Mouse (Mus musculus) thymus, postnatal 0 days (tissue): Measurements from ENCODE around the gene Gprasp1. TPM values are rescaled to one million over a fixed set of nuclear protein-coding genes. Genes with fewer than 3 reads are reported as not detected.
"Not testable (repeated sequence)": the region's sequence is repeated elsewhere in the genome, so short reads cannot be mapped to it uniquely, and the experiment has no call there.

Source experiments
- DNase-seq: peaks from one replicate; pipeline ENCODE4 v3.0.0-alpha.2; 2015; ENCODE audit warnings: low spot score
- polyA plus RNA-seq: library from polyadenylated mRNA; unstranded; fragments of >200 nt; fragmentation: Nextera tagmentation; extraction: Ambion mirVana; gene quantifications from 2 replicates; pipeline ENCODE4 v1.2.1, GENCODE M21; 2015

Gprasp1 gene
- 18.9 and 20.8 TPM in 2 replicates for polyA plus RNA-seq

DNA sequence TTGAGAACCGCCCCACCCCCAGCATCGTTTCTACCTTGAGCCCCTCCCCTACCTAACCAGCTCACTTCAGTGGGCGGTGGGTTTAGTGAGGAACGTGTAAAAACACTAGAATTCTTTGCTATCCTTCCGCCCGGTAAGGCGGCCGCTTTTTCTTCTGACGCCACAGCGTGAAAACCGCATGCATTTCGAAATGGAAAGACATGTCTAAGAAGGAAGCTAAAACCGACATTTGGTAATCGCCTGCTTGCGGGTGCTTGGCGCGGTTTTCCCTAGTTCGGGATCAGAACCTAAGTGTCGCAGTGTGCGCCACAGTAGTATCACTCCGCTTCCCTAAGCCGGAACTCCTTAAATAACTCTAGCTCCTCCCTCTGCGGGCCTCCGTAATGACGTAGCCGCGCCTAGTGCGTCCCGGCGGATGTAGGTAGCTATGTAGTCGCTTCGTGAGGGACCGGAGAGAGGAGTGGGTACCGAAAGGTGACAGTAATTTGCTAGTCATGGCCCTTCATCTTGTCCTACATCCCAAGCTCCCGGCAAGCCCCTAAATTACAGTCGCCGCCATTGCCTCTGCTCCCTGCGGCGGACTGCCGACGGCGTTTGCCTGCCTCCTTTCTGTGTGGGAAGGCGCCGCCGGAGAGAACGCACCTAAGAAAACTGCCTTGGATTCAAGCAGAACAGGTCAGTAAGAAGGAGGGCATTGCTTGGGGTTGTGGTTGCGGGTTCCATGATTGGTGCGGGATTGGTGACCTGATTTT, at the start of gene Gprasp1, which contains the start of gene Armcx5:
Gene Gprasp1 (plus strand): TSS at position 430 of the 752 bp plus-strand sequence.
Gene Armcx5 (plus strand): TSS at position 430 of the 752 bp plus-strand sequence.
- peak; percentile 91 for DNase-seq

GRCm38 (mm10) chrX:135693633-135694032, 48.9 kb upstream of the Gprasp1 start, which contains the start of gene Tcp11x2:
Gene Tcp11x2, minus strand, starts transcription at chrX:135693790.
- no peak for DNase-seq

DNA sequence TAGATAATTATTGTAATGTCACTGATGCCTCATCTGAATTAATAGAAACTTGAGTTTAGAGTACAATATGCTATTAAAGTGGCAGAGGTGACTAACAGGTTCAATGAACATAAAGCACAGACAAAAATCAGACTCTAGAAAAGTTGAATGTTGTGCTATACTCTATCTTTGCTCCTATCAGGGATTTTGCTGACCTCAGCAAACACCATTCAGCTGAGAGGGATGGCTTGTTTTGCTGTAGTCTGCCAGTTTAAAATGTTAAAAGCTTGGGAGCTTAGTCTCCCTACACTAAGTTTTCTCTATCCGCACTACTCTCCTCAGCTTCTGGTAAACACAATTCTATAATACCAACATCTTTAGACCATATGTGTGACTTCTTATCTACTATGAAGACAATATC, 39.4 kb upstream of the Gprasp1 start:
- no peak for DNase-seq

- DNase-seq: no peak
Observed at GRCm38 (mm10) chrX:135704349-135704748, 38.2 kb upstream of the Gprasp1 start.

GRCm38 (mm10) chrX:135712845-135713244, 29.7 kb upstream of the Gprasp1 start:
- DNase-seq: no peak

DNA sequence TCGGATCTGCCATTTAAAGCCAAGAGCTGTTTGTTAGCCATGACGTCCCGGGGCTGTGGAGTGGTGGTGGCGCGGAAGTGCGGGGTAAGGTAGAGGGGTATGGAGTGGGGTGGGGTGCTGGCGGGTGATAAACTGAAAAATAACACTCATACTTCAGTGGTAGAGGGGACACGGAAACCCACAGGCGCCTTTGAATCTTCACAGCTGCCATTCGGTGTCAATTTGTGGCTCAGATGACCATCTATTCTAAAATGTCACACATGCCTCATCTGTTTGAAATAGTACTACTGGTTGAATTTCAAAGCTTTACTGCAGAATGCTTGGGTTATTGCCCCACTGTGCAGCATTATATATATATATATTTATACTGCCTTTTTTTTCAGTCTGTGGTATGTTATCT, 17.4 kb upstream of the Gprasp1 start, which contains the start of gene Tmsb15a:
Gene Tmsb15a (minus strand): TSS at position 101 of the 400 bp plus-strand sequence.
- no peak for DNase-seq

GRCm38 (mm10) chrX:135738730-135739520, 3.6 kb upstream of the Gprasp1 start:
- no peak for DNase-seq

DNA sequence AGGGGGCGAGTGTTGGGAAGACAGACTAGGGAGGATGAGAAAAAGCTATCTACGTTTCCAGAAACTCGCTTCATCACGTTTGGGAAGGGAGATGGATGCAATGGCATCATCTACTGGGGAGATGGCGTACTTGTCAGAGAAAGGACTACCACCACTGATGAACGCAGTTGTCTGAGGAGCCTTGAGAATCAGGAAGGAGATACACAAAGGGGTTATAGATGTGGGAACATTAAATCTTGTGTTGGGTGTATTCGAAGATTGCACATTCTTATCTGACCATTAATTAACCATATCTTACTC, 473 bp downstream of the Gprasp1 start:
- DNase-seq: no peak

GRCm38 (mm10) chrX:135745376-135745775, 2.8 kb downstream of the Gprasp1 start:
- DNase-seq: not testable (repeated sequence)

DNA sequence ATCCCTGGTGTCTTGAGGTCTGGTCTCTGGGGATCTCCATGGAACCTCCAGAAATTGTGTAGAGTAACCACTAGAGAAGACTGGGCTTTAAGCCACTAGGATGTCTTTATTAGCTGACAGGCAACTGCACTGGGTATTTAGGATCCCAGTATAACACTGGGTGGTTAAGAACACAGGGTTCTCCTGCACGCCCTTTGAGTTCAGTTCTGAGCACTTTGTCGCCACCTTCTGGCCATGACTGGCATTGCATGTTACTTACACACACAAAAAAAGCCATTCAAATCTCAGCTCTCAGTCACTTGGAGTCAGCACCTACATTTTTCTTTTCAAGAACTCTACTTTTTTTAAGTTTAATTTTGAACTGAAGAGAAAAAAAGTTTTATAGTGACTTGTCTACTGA, 10.3 kb downstream of the Gprasp1 start:
- peak; percentile 62 for DNase-seq

GRCm38 (mm10) chrX:135761707-135762106, 19.2 kb downstream of the Gprasp1 start:
- DNase-seq: peak; percentile 7

DNA sequence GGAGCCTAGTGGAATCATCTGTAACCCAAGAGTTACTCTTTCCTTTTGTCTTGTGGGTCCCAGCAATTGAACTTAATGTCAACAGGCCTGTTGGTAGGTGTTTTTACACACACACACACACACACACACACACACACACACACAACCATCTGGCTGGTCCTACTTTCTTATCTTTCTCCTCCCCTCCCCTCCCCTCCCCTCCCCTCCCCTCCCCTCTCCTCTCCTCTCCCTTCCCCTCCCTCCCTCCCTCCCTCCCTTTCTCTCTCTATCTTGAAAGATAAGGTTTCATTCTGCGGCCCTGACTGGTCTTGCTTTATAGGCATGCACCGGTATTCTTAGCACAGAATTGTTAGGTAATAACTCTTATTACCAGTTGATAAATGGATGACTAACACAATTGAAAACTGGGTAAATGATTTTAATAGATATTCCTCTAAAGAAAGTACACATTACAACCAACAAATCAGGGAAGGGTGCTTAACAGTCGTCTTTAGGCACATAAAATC, 25.6 kb downstream of the Gprasp1 start:
- no peak for DNase-seq

- DNase-seq: no peak
Observed at GRCm38 (mm10) chrX:135768565-135768964, 26.0 kb downstream of the Gprasp1 start.

- DNase-seq: no peak
Observed at GRCm38 (mm10) chrX:135791536-135791935, 49.0 kb downstream of the Gprasp1 start.

DNA sequence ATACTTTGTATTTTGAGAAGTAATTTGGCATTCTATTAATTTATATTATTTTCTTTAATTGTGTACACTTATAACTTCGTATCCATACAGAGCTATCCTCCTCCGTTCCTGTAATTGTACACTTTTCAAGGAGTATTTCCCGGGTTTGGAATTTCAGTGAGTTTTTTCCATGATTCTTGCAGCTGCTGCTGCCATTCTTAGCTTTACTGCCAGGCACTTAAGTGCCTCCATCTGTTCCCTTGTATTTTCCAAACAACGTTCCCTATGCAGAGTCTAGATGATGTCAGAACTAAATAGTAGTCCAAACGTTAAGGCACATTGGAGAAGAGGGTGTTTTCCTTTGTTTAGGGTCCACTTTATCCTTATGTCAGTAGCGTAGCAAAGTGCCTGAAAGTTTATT, 49.8 kb downstream of the Gprasp1 start:
- DNase-seq: no peak

GRCm38 (mm10) chrX:135795591-135796304, 53.2 kb downstream of the Gprasp1 start:
- DNase-seq: peak; percentile 64

DNA sequence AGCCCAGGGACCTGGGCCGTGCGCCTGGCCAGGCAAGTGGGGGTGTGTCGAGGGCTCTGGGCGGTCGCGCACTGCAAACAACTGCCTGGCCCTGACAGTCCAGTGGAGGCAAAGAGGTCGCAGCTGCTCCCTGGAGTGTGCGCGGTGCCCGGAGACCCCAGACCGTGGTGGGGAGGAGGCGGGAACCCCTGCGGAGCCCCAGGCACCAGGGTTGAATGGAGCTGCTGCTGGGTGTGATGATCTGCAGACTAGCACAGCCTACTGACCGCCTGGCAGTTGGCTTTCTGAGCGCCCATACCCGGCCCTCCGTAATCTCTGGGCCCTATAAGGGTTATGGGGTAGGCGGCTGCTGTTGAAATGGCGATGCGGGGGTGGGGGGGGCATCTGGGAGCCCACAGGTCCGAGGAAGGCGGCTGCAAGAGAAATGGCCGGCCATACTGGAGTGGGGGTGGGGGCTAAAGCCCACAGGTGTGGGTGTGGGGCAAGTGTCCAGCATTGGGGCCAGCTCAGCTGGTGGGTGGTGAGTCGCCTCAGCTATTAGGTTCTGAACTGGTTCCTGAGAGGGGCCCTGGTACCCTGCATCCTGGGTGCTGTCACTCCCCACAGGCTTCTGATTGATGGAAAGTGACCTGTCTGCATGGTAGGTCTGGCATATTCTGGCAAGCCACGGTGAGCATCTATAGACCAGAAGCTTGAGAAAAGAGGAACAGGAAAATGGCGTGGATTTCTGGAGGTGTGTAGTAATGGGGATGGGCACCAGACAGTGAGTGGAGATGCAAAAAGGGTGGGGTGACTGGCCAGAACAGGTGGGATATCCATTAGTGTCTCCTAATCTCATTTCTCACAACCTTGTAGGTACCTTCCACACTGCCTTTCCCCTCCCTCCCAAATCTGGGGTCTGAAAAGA, 54.0 kb downstream of the Gprasp1 start:
- not testable (repeated sequence) for DNase-seq

DNA sequence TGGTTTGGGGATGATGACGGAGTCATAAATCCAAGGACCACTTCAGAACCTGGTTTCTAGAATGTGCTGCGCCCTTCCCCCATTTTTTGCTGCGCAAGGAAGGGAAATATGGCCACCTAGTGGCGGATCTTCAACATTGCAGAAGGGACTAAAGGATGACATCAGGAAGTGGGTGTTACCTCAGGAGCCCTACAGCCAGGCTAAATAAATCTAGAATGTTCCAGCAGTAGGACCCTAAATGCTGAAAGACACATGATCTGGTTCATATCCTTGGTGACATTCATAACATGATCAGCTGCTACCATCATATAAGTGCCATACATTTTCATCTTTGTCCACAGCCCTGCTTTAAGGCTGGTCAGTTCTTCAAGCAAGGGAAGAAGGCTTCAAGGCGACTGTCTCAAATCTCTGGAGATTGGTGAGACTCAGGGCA, 54.7 kb downstream of the Gprasp1 start, which contains the start of gene Bhlhb9:
Gene Bhlhb9 (plus strand): TSS at position 383 of the 433 bp plus-strand sequence.
- peak; percentile 65 for DNase-seq

- DNase-seq: no peak
Observed at GRCm38 (mm10) chrX:135804149-135804548, 61.6 kb downstream of the Gprasp1 start.

DNA sequence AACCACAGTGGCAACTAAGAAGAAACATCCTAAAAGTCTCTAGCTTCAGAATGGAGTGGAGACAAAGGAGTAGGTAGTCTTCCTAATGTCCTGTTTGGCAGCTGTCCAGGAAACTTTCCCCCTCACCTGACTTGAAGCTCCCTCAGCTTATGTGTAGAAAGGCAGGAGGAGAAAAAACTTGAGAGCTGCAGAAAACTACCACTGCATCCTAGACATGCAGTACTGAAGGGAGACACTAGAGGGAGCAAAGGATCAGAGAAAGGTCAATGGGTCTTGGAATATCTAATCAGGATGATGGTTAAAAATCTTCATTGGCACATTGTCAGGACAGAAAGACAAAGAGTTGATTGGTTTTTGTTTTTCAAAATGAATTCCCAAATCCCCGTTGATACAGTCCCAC, 63.2 kb downstream of the Gprasp1 start:
- peak; percentile 29 for DNase-seq
